Mouse (Mus musculus): ENCODE data around the gene Eml4. TPM values are rescaled to one million over a fixed set of nuclear protein-coding genes. Genes with fewer than 3 reads are reported as not detected.

The Eml4 gene
- total RNA-seq, 4 experiments from 2014 or later: 17.6 to 20.2 (median 19.1) TPM

GRCm38 (mm10) chr17:83378444-83378762, 27.7 kb downstream of the Eml4 start:
- DNase-seq (ENCODE audit: low spot score in 2 of 2): no peak

- DNase-seq (ENCODE audit: low spot score in 2 of 2): no peak
These were observed 28.6 kb downstream of the Eml4 start for GRCm38 (mm10) chr17:83379366-83379765.

GRCm38 (mm10) chr17:83379791-83380190, 29.1 kb downstream of the Eml4 start:
- DNase-seq (ENCODE audit: low spot score in 2 of 2): no peak

- no peak for DNase-seq (ENCODE audit: low spot score in 2 of 2)
These were observed 32.0 kb downstream of the Eml4 start for GRCm38 (mm10) chr17:83382752-83383151.

- DNase-seq (ENCODE audit: low spot score in 2 of 2): no peak
These were observed 34.2 kb downstream of the Eml4 start for GRCm38 (mm10) chr17:83384981-83385380.

- DNase-seq (ENCODE audit: low spot score in 2 of 2): no peak
These were observed 36.4 kb downstream of the Eml4 start for GRCm38 (mm10) chr17:83387161-83387560.

- no peak for DNase-seq (ENCODE audit: low spot score in 2 of 2)
These were observed 43.3 kb downstream of the Eml4 start for GRCm38 (mm10) chr17:83394013-83394412.

GRCm38 (mm10) chr17:83397571-83398100, 46.9 kb downstream of the Eml4 start:
- no peak for DNase-seq (ENCODE audit: low spot score in 2 of 2)

- no peak for DNase-seq (ENCODE audit: low spot score in 2 of 2)
These were observed 48.0 kb downstream of the Eml4 start for GRCm38 (mm10) chr17:83398756-83399155.

- no peak for DNase-seq (ENCODE audit: low spot score in 2 of 2)
These were observed 79.9 kb downstream of the Eml4 start for GRCm38 (mm10) chr17:83430607-83431006.

- no peak for DNase-seq (ENCODE audit: low spot score in 2 of 2)
These were observed 92.7 kb downstream of the Eml4 start for GRCm38 (mm10) chr17:83443406-83443805.

- DNase-seq (ENCODE audit: low spot score in 2 of 2): no peak
These were observed 98.9 kb downstream of the Eml4 start for GRCm38 (mm10) chr17:83449583-83449982.

GRCm38 (mm10) chr17:83451367-83451766, 100.6 kb downstream of the Eml4 start:
- DNase-seq (ENCODE audit: low spot score in 2 of 2): no peak

- DNase-seq (ENCODE audit: low spot score in 2 of 2): no peak
These were observed 101.1 kb downstream of the Eml4 start for GRCm38 (mm10) chr17:83451796-83452195.

GRCm38 (mm10) chr17:83452451-83452850, 101.7 kb downstream of the Eml4 start:
- no peak for DNase-seq (ENCODE audit: low spot score in 2 of 2)

- DNase-seq (ENCODE audit: low spot score in 2 of 2): no peak
These were observed 102.9 kb downstream of the Eml4 start for GRCm38 (mm10) chr17:83453587-83453986.

- no peak for DNase-seq (ENCODE audit: low spot score in 2 of 2)
These were observed 106.5 kb downstream of the Eml4 start for GRCm38 (mm10) chr17:83457271-83457670.

GRCm38 (mm10) chr17:83465969-83466368, 115.2 kb downstream of the Eml4 start:
- no peak for DNase-seq (ENCODE audit: low spot score in 2 of 2)

GRCm38 (mm10) chr17:83466697-83467251, 116.0 kb downstream of the Eml4 start:
- DNase-seq (ENCODE audit: low spot score in 2 of 2): no peak

GRCm38 (mm10) chr17:83469586-83469985, 118.9 kb downstream of the Eml4 start:
- DNase-seq (ENCODE audit: low spot score in 2 of 2): no peak

GRCm38 (mm10) chr17:83477089-83477488, 126.4 kb downstream of the Eml4 start:
- DNase-seq (ENCODE audit: low spot score in 2 of 2): no peak

GRCm38 (mm10) chr17:83481551-83481950, 130.8 kb downstream of the Eml4 start:
- DNase-seq (ENCODE audit: low spot score in 2 of 2): no peak

GRCm38 (mm10) chr17:83482817-83483536, 132.2 kb downstream of the Eml4 start:
- no peak for DNase-seq (ENCODE audit: low spot score in 2 of 2)
